Mouse (Mus musculus) stomach, postnatal 0 days (tissue): ENCODE results near the gene Nr1d1.

Experiments
- CTCF ChIP-seq: IDR thresholded peaks from 2 replicates; pipeline ENCODE4 v1.5.1; 2016; ENCODE audit warnings: antibody characterized with exemption, low read depth, mild to moderate bottlenecking, moderate library complexity
- EP300 ChIP-seq: optimal IDR thresholded peaks from 2 replicates; pipeline ENCODE3; 2016; ENCODE audit warnings: antibody characterized with exemption

DNA sequence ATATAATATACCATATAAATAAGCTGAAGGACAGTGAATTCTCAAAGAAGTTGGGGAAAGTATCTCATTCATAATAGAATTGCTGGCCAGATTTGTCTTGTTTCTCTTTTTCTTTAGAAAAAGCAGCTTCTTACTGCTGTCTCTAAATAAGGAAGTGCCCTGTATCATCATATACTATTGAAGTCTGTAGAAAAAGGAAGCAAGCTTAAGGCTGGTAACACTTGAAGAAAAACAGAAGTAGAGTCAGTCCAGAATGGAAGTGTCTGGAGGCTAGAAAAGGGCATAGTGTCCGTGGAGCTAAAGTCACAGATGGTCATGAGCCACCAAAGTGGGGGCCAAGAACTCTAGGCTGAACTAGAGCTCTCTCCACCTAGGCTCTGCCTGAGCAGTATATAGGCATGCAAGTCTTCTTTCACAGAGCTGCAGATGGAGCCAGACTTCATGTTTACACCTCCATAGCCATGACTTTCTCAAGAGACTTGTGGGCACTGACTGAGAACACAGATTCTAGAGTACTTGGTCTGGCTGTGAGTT is 41.6 kb upstream of the Nr1d1 start:
- TF ChIP-seq CTCF (no peak), EP300 (no peak)
